12 mouse cellular contexts compared by ENCODE assay signal in genomic region chr16:37590921-37591320, GRCm38 (mm10). TPM values are rescaled to one million over a fixed set of nuclear protein-coding genes. Genes with fewer than 3 reads are reported as not detected.
DNase-seq lines count a peak whose midpoint lies in the region; ATAC-seq lines count a peak whose summit lies in the region.
"Had no signal": no experiment of that assay in that cellular context is flagged by ENCODE, and none has a peak within 500 bp of the region (broad histone marks: within the 10 kb centered on the region; RNA-seq: fewer than 3 reads in every experiment).

No protein-coding gene starts in this region.

- peaks cover 14% of the 10 kb centered on the region; the same call in 1 of the 2 replicates for H3K4me1 ChIP-seq in hindbrain, embryonic 15.5 days (replicated peaks)
- H3K4me1 ChIP-seq in hindbrain, embryonic 10.5 days (replicated peaks), result peaks cover 3% of the 10 kb centered on the region; the same call in 1 of the 2 replicates
- H3K4me1 ChIP-seq in neural tube, embryonic 13.5 days (replicated peaks), result peaks cover 6% of the 10 kb centered on the region; the same call in 1 of the 2 replicates
- no peaks in the 10 kb centered on the region for H3K4me1 ChIP-seq in forebrain, embryonic 15.5 days

- H3K4me2 ChIP-seq in hindbrain, embryonic 15.5 days, result no peak overlapping the region
- no peak overlapping the region for H3K4me2 ChIP-seq in neural tube, embryonic 13.5 days
- H3K4me2 ChIP-seq in forebrain, embryonic 15.5 days (replicated peaks), result no peak overlapping the region

- H3K9me3 ChIP-seq in hindbrain, embryonic 15.5 days, result no peaks in the 10 kb centered on the region
- no peaks in the 10 kb centered on the region for H3K9me3 ChIP-seq in hindbrain, embryonic 10.5 days
- H3K9me3 ChIP-seq in neural tube, embryonic 13.5 days, result no peaks in the 10 kb centered on the region
- H3K9me3 ChIP-seq in forebrain, embryonic 15.5 days, result no peaks in the 10 kb centered on the region

- no peak for DNase-seq in hindbrain, embryonic 10.5 days (ENCODE audit: low spot score)
- no peak for DNase-seq in neural tube, embryonic 10.5 days (ENCODE audit: extremely low spot score, low spot score)
- no peak for DNase-seq in thymus, adult 18-20 months
- DNase-seq in frontal cortex, postnatal 25 days (ENCODE audit: low spot score in 2 of 2), result no peak
- DNase-seq: adrenal gland, postnatal 25 days; heart, adult 2 months; layer of hippocampus, adult 9-11 months; right cerebral cortex, postnatal 4 days had no signal

- peak; percentile 60; the same call in 1 of the 2 replicates for ATAC-seq in hindbrain, embryonic 15.5 days (ENCODE audit: low FRiP score, low read depth)
- peak; percentile 54 for ATAC-seq in neural tube, embryonic 13.5 days (ENCODE audit: low read depth)
- peak; percentile 64 for ATAC-seq in forebrain, embryonic 15.5 days (replicated peaks)

- H3K9ac ChIP-seq in hindbrain, embryonic 15.5 days, result no peak overlapping the region
- no peak overlapping the region for H3K9ac ChIP-seq in neural tube, embryonic 13.5 days
- H3K9ac ChIP-seq in forebrain, embryonic 15.5 days (replicated peaks), result no peak overlapping the region

- WGBS in hindbrain, embryonic 15.5 days, result 65% methylated on average over 3 of the region's 3 CpGs
- 94% methylated on average over 3 of the region's 3 CpGs for WGBS in hindbrain, embryonic 10.5 days
- WGBS in neural tube, embryonic 13.5 days, result 80% methylated on average over 3 of the region's 3 CpGs
- WGBS in forebrain, embryonic 15.5 days, result 64% methylated on average over 3 of the region's 3 CpGs

- no peaks in the 10 kb centered on the region for H3K27me3 ChIP-seq in hindbrain, embryonic 15.5 days
- no peaks in the 10 kb centered on the region for H3K27me3 ChIP-seq in hindbrain, embryonic 10.5 days (ENCODE audit: insufficient read depth, poor library complexity, severe bottlenecking)
- H3K27me3 ChIP-seq in neural tube, embryonic 13.5 days, result no peaks in the 10 kb centered on the region
- no peaks in the 10 kb centered on the region for H3K27me3 ChIP-seq in forebrain, embryonic 15.5 days

- no peaks in the 10 kb centered on the region for H3K36me3 ChIP-seq in hindbrain, embryonic 15.5 days
- no peaks in the 10 kb centered on the region for H3K36me3 ChIP-seq in hindbrain, embryonic 10.5 days
- no peaks in the 10 kb centered on the region for H3K36me3 ChIP-seq in neural tube, embryonic 13.5 days
- no peaks in the 10 kb centered on the region for H3K36me3 ChIP-seq in forebrain, embryonic 15.5 days

- no peak overlapping the region for H3K27ac ChIP-seq in hindbrain, embryonic 15.5 days (replicated peaks)
- H3K27ac ChIP-seq in hindbrain, embryonic 10.5 days, result no peak overlapping the region
- H3K27ac ChIP-seq in neural tube, embryonic 13.5 days (replicated peaks), result no peak overlapping the region
- H3K27ac ChIP-seq in forebrain, embryonic 15.5 days (replicated peaks), result no peak overlapping the region
- H3K27ac ChIP-seq: heart, adult 2 months had no signal

- no peak overlapping the region for H3K4me3 ChIP-seq in hindbrain, embryonic 15.5 days
- H3K4me3 ChIP-seq in hindbrain, embryonic 10.5 days, result no peak overlapping the region
- no peak overlapping the region for H3K4me3 ChIP-seq in neural tube, embryonic 13.5 days
- no peak overlapping the region for H3K4me3 ChIP-seq in forebrain, embryonic 15.5 days
- H3K4me3 ChIP-seq: heart, adult 2 months had no signal

RNA-seq across cellular contexts. Expression of gene Hgd, which starts 11.0 kb away (rescaled TPM):
- polyA plus RNA-seq in hindbrain, embryonic 15.5 days (2015; fragmentation: Nextera tagmentation; extraction: Ambion mirVana), result 0.10 and 0.19 TPM in 2 replicates
- 0.12 TPM in 1 of 2 replicates, not detected in the other for polyA plus RNA-seq in hindbrain, embryonic 10.5 days (2016; fragmentation: Nextera tagmentation; extraction: Ambion mirVana)
- 0.27 TPM in 1 of 2 replicates, not detected in the other for polyA plus RNA-seq in neural tube, embryonic 13.5 days (2015; fragmentation: Nextera tagmentation; extraction: Ambion mirVana)
- polyA plus RNA-seq in forebrain, embryonic 15.5 days (2015; fragmentation: Nextera tagmentation; extraction: Ambion mirVana), result 0.24 TPM in 1 of 2 replicates, not detected in the other
- polyA plus RNA-seq: cortical plate, adult 2 months had no signal

RNA-seq across cellular contexts. Expression of gene Rabl3, which starts 51.2 kb away (rescaled TPM):
- polyA plus RNA-seq in hindbrain, embryonic 15.5 days (2015; fragmentation: Nextera tagmentation; extraction: Ambion mirVana), result 16.2 and 16.4 TPM in 2 replicates
- 38.3 and 40.5 TPM in 2 replicates for polyA plus RNA-seq in hindbrain, embryonic 10.5 days (2016; fragmentation: Nextera tagmentation; extraction: Ambion mirVana)
- polyA plus RNA-seq in neural tube, embryonic 13.5 days (2015; fragmentation: Nextera tagmentation; extraction: Ambion mirVana), result 21.6 and 23.9 TPM in 2 replicates
- polyA plus RNA-seq in forebrain, embryonic 15.5 days (2015; fragmentation: Nextera tagmentation; extraction: Ambion mirVana), result 17.7 and 18.1 TPM in 2 replicates

RNA-seq across cellular contexts. Expression of gene Gtf2e1, which starts 51.3 kb away (rescaled TPM):
- polyA plus RNA-seq in hindbrain, embryonic 15.5 days (2015; fragmentation: Nextera tagmentation; extraction: Ambion mirVana), result 28.1 and 28.7 TPM in 2 replicates
- polyA plus RNA-seq in hindbrain, embryonic 10.5 days (2016; fragmentation: Nextera tagmentation; extraction: Ambion mirVana), result 47.5 and 49.5 TPM in 2 replicates
- polyA plus RNA-seq in neural tube, embryonic 13.5 days (2015; fragmentation: Nextera tagmentation; extraction: Ambion mirVana), result 28.5 and 29.6 TPM in 2 replicates
- 39.0 and 40.3 TPM in 2 replicates for polyA plus RNA-seq in forebrain, embryonic 15.5 days (2015; fragmentation: Nextera tagmentation; extraction: Ambion mirVana)
